Mouse (Mus musculus) gastrocnemius, postnatal 14 days (tissue): ENCODE measurements at regions not wholly inside any gene's neighbourhood (a gene's known extent, or its start where the extent isn't known, plus 50 kb on each side); places are given as distances from the start of the nearest gene placed in this dataset.

ENCODE experiments used
- DNase-seq: peaks from one replicate; pipeline ENCODE4 v3.0.0; 2021; ENCODE audit warnings: mixed read lengths
- intact Hi-C: fragments of 180-260 bp; cut with DNase I; formaldehyde crosslinking; loops from one replicate; pipeline ENCODE4 v1.15.1; 2025; ENCODE audit warnings: low total_unique reads

DNA sequence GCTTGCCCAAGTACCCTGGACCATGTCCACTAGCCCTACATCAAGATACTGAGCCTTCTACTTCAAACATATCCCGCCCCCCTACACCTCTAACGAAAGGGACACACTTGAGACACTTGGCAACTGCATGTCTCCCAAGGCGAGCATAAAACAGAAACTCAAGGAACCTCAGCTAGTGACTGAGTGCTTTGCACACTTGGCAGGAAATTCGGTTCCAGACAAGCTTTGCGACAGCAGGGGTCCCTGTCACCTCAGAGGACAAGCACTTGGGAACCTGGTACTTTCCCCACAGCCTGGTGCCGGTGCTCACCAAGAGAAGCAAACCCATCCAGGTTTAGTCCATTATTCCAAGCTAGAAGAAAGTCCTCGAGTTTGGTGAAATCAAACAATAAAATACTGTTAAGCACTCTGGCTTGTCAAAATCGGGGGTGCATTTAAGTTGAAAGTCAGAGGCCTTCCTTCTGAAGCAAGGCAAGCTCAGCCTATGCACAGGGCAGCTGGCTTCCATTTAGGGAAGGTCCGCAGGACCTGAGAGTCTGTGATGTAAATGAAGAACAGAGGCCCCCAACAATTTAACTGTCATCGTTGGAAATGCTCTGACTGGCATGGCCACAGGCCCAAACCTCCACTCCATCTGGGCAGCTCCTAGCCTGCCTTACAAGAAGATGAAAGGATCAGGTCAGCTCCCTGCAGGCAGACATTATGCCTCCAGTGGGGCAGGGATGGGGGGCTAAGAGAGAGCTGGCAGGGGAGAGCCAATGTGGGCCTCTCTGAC is 57.6 kb upstream of the Irx6 start:
- intact Hi-C loops: no loop called here
- no peak for DNase-seq

- no peak for DNase-seq
- intact Hi-C loops: no loop called here
Measured at GRCm38 (mm10) chr8:92618281-92618680, 55.8 kb upstream of the Irx6 start.
